Mouse (Mus musculus): ENCODE results near the gene Serpinb3c. TPM values are rescaled to one million over a fixed set of nuclear protein-coding genes. Genes with fewer than 3 reads are reported as not detected.
"Not testable (repeated sequence)": the region's sequence is repeated elsewhere in the genome, so short reads cannot be mapped to it uniquely, and the experiment has no call there.

The Serpinb3c gene
- not detected in 2 replicates for total RNA-seq (2021)
- long read RNA-seq = 0 reads

- not testable (repeated sequence) for DNase-seq
These were observed at the start of gene Serpinb3c, which contains the start of gene Serpinb3b for GRCm38 (mm10) chr1:107278261-107278660. Serpinb3c (minus strand) TSS chr1:107278371. Serpinb3b (minus strand) TSS chr1:107278361.

- not testable (repeated sequence) for DNase-seq
These were observed 35.0 kb downstream of the Serpinb3c start for GRCm38 (mm10) chr1:107243170-107243569.

Other genes starting within 250 kb of the Serpinb3c start
- not detected in 2 replicates for gene Serpinb3a, start 226.1 kb downstream of the Serpinb3c start, total RNA-seq (2021)
- gene Serpinb3d, start 194.9 kb downstream of the Serpinb3c start, total RNA-seq (2021) = not detected in 2 replicates
- gene Serpinb3b, start within 50 bp of the Serpinb3c start, total RNA-seq (2021) = not detected in 2 replicates
- not detected in 2 replicates for gene Serpinb11, start 82.8 kb upstream of the Serpinb3c start, total RNA-seq (2021)
- gene Serpinb7, start 121.3 kb upstream of the Serpinb3c start, total RNA-seq (2021) = not detected in 2 replicates
- not detected in 2 replicates for gene Serpinb2, start 233.1 kb upstream of the Serpinb3c start, total RNA-seq (2021)

Measured in adrenal gland, postnatal 25 days (tissue).